Mouse (Mus musculus) forelimb bud, embryonic 11.5 days (tissue): ENCODE data around the gene Nat9.

Experiments
- DNase-seq: peaks from one replicate; pipeline ENCODE4 v3.0.0-alpha.2; 2012; ENCODE audit warnings: low read depth, low spot score

Nat9 gene

DNA sequence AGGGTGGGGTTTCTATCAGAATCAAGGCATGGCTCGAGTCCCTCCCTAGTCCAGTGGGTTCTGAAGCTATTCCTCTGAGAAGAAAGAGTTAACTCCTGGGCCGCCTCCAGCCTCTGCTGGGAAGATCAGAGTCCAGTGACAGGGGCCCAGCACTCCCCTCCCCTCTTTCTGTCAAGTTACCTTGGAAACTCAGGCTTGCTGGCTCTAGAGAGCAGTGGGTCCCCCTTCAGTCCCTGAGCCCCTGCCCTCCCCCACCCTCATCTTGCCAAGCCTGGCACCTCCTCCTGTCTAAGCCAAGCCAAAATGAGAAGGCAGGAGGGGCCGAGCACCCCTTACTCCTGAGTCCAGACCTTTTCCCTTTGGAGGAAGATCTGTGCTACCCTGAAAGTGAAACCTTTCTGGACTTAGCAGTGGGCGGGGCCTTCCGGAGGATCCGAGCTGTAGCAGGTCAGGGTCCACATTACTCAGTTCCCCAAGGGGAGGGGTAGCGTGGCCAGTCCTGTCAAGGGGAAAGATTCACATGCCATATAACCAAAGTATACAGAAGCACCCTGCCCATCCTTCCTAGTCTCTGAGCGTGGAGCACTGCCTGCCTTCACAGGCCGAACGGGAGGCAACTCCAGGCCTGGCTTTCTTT is 10.0 kb downstream of the Nat9 start:
- no peak for DNase-seq

DNA sequence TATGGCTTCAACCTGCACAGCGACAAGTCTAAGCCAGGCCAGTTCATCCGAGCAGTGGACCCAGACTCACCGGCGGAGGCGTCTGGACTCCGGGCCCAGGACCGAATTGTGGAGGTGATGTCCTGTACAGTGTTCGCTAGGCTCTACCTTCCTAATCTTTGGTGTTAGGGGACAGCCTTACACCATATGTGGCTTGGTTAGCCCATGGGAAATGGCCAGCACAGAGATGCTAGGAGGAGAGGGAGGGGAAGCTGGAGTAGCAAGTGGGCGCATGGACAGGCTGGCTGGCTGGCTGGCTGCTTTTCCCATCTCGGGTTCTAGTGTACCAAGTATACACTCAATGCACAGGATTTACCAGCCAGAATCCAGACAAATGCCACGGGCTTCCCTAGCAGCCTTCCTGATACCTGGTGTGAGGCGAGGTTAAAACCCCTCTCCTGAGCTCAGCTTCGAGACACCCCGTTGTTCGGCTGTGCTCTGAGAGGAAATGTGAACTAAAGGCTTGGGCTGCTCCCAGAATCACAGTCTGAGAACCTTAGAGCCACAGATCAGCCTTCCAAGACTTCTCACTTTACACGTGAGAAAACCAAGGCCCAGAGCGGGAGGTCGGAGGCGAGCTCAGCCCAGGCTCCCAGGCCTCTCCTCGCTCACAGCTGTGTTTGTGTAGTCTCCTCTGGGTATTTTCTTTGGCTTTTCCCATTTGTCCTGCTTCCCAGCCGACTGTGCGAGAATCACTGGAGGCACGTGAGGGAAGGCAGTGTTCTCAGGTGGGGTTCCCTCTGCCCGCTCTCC is 11.1 kb downstream of the Nat9 start:
- DNase-seq = no peak

DNA sequence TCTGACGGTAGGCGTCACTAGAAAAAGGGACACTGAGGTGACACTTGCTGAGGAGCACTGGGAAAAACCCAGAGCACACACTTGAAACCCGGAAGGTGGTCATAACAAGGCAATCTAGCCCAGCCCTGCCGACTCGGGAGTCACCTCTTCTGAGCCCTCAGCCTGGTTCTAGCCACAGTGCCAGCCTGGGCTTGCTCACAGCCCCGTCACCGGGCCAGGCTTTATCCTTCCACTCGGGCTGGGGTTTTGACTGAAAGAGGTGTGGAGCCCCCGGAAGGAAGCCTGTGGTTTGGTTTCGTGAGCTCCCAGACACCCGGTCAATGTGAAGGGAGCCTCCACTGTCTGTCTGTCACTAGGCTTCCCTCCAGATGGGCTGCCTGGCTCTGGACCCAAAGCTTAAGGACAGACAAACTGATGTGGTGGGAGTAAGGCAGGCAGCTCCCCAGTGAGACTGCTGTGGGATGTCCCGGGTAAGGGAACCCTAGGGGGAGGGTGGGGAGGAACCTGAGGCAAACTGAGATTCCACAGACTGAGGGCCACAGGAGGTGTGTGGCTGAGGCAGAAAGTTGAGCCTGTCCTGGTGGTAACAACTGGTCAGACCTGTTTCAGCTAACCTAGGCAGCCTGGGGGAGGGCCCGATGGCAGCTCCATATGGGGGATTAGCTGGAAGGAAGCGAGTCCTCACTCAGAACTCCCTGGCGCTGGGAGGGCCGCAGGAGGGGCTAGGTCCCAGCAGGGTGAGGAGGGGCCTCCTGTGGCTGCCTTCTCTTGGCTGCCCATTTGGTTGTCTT is 13.9 kb downstream of the Nat9 start:
- DNase-seq = no peak

DNA sequence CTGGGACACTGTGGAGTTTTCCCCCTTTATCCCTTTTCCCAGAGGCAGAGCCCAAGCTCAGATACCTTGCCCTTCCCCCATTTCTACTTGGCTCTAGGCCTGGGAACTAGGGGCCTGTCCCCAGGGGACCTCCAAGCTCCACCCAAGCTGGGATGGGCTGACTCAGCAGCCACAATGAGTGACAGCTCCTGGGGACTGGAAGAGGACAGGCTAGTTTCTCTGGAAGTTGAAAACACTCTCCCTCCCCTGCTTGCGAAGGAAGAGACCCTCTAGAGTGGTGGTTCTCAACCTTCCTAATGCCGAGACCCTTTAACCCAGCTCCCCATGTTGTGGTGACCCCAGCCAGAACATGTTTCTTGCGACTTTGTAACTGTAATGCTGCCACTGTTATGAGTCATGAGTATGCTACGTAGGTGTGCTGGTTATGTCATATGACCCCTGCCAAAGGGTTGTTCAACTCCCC is 14.8 kb downstream of the Nat9 start:
- no peak for DNase-seq

DNA sequence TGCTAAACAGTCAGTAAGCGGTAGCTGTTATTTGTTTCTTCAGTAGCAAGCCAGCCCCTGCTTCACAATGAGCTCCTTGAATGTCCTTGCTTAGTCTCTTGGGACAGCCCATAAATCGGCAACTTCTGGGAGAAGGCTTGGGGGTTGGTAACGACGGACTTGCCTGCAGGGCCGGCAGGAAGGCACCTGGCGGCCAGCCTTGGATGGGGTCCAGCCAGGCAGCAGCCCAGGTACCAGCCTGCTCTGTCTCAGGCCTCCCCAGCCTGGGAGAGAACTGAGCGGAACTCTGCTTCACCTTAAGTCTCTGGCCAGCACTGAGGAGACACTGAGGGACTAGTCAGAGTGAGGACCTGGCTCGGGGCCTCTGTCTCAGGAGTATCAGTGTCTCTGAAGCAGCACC is 16.5 kb downstream of the Nat9 start:
- DNase-seq = no peak

DNA sequence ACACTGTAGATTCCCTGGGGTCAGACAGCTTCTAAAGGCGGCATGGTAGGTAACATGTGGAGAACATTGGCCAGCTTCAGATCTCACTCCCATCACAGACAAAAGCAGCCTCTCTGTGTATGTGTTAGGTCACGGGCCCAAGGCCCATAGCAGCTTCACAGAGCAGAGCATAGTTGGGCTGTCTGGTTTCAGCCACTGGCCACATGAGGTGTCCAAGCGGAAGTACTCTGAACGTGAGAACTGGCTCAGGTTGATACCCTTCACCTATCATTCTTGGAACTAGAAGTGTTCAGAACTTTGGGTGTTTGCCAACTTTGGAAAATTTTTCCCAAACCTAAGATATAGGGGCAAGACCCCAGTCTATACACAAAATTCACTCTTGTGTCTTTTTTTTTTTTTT is 18.2 kb downstream of the Nat9 start:
- DNase-seq = no peak

DNA sequence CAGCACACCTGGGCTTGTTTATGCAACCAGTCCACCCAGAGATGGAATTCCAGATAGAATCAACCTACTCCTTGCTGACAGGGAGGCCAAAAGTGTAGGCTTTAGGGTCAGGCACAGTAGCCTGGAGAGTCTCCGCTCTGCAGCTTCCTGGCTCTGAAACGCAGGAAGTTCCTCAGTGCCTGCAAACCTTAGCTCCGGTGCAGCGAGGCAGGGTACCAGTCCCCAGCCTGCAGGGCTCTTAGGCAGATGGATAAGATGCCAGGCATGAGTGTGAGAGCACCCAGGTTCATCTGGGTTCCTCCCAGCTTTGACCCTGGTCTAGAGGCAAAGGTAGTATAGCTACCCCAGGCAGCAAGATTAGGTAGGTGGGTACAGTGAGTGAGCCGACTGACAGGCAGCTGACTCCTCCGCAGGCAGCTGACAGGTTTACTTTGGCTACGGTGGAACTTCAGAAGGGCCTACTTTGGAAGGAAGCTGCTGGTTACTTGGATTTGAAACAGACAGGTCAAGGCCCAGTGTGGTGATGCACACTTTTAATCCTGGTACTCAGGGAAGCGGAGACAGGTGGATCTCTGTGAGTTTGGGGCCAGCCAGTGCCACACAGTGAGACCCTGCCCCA is 19.9 kb downstream of the Nat9 start:
- no peak for DNase-seq

DNA sequence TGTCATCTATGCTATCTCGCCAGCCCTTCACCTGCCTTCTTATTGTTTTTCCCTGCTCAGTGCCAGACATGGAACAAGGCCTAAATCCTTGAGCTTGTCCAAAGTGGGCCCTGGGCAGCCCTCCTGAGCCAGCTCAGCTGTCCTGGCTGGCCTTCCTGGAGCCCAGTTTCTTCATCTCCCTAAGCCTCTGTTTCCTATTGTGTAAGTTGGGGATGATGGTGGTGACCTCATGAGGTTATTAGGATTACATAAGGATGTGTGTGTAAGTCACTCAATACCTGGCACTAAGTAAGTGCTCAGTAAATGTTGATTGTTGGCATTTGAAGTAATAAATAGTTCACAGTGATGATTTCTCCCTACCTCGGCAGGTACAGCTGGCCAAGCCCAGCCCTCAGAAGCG is 20.9 kb downstream of the Nat9 start:
- DNase-seq = no peak

DNA sequence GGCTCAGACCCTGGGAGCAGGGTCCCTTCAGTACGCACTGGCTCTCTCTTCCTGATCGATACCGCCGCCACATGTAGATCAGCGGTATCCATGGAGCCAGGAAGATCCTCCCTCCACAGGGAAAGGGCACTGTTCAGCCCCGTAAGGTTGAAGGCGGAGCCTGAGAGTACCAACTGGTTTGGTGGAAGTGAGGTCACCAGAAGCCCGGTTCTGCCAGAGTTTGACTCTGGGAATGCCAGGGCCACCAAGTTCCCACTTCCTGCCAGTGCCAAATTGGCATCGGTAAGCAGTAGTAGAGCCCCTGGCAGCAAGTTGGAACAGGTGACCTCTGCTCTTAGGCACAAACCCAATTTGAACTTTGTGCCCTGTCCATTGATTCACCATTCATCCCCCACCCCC is 22.7 kb downstream of the Nat9 start:
- DNase-seq = no peak

DNA sequence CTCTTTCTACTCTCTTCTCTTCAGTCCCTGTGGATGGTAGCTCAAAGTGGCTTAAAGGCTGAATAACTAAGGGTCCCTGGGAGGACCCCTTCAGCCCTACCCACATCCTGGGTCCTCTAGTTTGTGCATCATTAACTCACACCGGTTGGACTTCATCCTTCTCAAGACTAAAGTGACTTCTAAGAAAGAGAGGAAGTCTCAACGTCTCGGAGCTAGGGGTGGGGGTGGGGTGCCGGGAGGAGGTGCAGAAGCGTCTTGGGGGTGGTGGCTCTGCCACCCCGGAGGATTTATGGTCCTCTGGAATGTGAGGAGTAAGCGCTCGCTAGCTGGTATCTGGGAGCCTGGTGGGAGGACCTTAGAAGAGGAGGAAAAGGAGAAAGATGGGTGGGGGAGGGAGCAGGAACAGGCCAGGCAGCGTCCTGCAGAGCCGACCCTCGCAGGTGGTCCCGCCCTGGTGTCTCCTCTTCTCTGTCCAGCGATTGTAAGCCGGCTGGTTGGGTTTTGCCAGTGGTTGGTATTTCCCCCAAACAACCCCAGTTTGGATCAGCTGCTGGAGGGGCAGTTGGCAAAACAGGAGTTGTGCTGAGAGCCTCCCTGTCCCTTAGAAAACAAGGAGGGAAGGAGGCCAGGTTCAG is 23.2 kb downstream of the Nat9 start:
- no peak for DNase-seq

DNA sequence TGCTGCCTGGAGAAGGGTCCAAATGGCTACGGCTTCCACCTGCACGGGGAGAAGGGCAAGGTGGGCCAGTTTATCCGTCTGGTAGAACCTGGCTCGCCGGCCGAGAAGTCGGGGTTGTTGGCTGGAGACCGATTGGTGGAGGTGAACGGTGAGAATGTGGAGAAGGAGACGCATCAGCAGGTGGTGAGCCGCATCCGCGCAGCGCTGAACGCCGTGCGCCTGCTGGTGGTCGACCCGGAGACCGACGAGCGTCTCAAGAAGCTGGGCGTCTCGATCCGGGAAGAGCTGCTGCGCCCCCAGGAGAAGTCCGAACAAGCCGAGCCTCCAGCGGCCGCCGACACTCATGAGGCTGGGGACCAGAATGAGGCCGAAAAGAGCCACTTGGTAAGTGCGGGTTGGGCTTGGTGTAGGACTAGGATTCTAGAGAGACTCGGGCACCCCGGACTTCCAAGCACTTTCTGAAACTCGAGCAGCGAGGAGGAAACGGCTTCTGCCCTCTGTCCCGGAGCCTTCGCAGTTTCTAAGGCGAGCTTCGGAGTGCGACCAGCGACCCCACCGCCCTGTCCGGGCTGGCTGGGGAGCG is 24.0 kb downstream of the Nat9 start:
- DNase-seq = peak; percentile 37

DNA sequence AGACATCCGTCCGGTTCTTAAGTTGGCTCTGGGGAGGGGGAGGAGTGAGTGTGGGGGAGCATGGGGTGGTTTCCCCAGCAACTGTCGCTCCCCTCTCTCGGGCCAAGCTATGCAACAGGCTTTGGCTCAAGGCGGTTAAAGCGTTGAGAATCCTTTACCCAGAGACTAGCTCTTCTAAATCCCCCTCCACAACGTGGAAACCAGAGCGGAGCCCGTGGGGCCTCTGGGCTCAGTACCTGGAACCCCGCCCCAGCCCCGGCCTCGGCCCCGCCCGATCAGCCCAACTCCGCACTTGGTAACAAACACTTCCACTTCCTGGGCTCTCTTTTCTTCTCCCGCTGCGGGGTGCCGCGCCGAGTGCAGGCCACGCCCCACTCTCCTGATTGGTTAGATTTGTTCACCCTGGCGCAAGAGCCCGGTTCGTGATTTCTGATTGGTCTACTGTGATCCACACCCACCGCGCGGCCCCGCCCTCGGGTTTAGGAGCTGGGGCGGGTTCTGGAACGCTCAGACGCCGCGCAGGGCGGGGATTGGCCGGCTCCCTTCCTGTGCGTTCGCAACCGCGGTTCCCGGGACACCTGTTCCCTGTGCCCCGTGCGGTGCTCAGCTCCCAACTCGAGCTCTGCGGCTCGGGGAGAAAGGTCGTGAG is 24.7 kb downstream of the Nat9 start, which contains the start of gene Slc9a3r1:
Gene Slc9a3r1, plus strand, starts transcription at position 510 of the 649 bp plus-strand sequence.
- DNase-seq = peak; percentile 95

DNA sequence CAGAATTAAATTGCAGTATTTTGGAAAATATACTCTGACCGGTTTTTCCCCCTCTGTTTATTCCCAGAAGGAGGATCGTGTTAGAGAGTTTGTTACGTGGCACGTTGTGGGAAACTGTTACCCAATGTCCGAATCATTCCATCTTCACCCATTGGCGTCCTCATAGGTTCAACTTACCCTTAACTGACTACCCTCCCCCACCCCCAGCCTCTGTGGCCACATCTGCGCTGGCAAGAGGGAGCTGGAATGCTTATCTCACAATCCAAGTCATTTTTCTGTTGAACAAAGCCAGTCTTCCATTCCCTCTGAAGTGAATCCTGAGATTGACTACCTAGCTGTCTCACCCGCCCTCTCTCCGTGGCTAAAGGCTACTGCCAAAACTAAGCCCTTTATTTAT is 25.5 kb downstream of the Nat9 start:
- no peak for DNase-seq

DNA sequence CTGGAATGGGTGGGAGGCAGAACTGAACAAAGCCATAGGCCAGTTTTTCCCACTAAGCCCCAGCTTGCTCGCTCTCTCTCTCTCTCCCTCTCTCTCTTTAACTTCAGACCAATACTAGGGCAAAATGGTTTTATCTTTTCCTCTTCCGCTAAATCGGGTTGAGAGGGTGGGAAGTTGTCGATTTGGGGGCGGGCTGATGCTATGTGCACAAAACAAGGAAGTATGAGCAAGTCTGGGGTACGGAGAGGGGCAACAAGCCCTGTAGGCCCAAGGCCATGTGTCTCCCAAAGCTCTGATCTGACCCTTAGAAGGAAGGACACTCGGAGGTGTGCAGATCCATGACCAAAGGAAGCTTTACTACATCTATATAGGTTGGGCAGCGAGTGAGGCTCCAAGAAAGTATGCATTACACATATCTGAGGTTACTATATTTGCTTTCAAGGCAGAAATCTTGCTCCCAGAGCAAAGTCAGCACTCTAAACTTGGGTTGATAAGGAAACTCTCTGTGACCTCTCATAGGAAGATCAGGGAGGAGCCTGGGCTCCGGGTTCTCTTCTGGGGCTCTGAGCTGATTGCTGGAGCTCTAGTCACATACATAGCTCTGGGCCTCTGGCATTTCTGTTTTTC is 26.0 kb downstream of the Nat9 start:
- no peak for DNase-seq

DNA sequence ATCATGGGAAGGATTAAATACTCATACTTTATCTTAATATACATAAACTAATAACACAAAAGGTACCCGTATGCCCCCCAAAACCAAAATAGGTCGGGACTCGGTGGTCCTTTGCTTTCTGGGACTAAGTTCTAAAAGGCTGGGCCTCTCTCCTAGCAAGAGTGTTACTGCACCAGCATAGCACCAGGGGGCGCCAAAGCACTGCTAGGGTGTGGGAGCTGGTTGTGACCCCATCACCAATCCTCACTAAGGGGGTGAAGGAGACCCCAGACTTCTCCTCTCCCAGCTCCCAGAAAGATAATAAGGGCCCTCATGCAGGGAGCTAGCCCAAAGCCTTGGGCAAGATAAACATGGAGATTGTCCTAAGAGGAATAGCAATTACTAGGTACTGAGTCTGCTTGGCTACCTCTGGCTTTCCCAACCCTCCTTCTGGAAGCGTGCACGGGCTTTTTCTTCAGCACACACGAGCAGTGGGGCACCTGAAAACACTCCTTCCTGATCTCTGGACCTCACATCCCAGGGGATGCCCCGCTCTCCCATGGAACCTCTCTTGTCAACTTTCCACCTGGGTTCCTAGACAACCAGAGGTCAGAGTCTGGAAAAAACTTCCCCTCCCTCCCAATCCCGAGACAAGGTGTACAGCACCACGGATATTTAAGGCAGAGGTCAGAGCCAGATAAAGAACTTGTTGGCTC is 26.6 kb downstream of the Nat9 start:
- peak; percentile 58 for DNase-seq

DNA sequence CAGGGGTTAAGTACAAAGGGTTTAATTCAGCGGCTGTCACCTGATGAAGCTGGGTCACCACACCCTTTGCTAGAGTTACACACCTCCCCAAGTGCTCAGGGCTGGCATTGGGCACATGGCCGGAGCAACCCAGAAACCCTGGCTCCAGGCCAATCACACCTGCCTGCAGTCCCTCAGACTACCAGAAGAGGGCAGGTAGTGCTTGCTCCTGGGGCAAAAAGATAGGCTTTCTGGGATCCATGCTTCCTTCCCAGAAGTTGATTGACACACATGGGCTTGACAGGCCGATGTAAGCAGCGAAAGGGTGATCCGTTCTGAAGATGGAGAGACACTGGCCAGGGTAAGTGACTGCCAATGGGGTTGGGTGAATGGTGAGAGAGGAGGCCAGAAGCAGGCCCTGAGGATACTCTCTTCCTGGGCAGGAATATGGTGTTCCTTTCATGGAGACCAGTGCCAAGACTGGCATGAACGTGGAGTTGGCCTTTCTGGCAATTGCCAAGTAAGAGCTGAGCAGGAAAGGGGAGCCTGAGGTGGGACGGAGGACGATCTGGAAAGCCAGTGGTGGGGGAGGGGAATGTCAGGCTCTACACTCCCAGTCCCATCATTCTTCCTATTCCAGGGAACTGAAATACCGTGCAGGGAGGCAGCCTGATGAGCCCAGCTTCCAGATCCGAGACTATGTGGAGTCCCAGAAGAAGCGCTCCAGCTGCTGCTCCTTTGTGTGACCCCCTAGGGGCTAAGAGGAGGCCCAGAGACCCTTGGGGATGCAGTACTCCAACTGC is 27.5 kb downstream of the Nat9 start:
- peak; percentile 48 for DNase-seq

DNA sequence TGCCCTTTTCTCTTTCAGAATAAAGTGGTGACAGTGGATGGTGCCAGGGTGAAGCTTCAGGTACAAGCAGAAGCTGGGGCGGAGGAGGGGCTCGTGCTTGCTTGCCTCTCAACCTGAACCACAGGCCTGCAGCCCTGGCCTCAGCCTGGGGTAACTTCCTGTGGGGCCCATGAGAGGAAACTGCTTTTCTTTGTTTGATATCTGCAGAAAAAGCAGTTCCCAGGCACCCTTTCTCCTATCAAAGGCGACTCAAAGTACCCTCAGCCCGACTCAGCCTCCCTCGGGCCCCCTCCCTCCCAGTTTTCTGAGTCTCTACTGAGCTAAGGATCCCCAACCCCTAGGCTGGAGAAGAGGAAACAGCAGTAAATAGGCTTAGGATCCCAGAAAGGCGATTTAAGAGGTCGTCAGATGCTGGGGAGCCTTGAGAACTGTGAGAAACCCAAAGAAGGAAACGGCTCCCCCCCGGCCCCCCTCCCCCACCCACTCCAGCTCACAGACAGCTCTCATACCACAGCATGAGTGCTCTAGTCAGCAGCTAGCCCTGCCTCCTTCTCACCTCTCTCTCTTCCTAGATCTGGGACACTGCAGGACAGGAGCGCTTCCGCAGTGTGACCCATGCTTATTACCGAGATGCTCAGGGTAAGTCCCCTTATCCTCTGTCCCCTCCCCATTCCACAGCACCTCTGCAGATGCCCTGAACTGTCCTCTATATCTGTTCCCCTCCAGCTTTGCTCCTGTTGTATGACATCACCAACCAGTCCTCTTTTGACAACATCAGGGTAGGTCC is 29.5 kb downstream of the Nat9 start:
- DNase-seq = no peak

DNA sequence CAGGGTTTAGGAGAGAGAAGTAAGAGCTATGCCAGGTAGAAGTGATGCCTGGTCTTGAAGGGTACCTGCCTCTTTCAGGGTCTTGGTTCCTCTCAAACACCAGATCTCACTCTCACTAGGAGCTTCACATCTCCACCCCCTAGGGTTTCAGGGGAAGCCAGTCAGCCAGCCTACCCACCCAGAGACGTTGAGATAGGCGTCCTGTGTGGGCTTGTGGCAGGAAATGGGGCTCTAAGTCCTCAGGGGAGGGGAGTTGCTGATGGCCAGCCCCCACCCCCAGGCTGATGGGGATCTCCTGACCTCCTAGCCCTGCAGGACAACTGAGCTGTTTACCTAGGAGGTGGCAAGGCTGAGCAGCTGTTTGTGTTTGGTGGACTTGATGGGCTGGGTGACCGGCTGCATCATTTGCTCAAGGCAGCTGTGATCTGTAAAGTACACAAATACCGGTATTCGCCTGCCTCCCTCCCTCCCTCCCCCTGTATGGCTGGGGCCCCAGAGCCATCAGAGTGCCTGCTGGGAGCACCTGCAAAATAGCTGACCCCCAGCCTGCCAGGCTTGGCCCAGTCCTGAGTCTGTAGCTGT is 32.5 kb downstream of the Nat9 start:
- no peak for DNase-seq
